Mouse (Mus musculus) liver, embryonic 14.5 days (tissue): ENCODE measurements around the gene Gjb5.

ENCODE experiments used
- CTCF ChIP-seq: IDR thresholded peaks from 2 replicates; pipeline ENCODE4 v1.5.1; 2016; ENCODE audit warnings: antibody characterized with exemption, low read depth, control low read depth
- EP300 ChIP-seq: IDR thresholded peaks from 2 replicates; pipeline ENCODE4 v1.6.1; 2016; ENCODE audit warnings: antibody characterized with exemption, low read depth

DNA sequence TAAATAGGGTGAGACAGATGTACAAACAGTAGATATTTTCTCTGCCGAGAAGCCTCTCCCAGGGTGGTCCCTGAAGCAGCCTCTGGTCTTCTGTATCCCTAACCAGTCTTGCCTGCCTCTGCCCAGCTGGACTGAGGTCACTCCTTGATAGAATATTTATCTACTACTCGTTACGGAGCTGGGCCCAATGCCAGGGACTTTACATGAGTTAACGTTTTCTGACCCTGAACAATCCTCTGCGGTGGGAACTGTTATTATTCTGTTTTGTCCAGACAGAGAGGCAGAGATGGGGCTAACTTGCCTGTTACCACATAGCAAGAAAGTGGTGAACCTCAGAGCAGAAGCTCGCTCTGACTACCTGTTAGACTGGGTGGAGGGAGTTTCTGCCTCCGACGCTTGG, 15.5 kb upstream of the Gjb5 start:
- no peak for TF ChIP-seq CTCF
- TF ChIP-seq EP300 = no peak
